Mouse (Mus musculus) gastrocnemius, adult 2 months (tissue): ENCODE data around the gene Cyb561d1. TPM values are rescaled to one million over a fixed set of nuclear protein-coding genes. Genes with fewer than 3 reads are reported as not detected.

Experiments used
- DNase-seq: peaks from one replicate; pipeline ENCODE4 v3.0.0; 2022
- H3K27ac ChIP-seq: fragments of 200-600 bp; 2 replicates; pipeline ENCODE4 v1.8.1; 2022; ENCODE audit warnings: mild to moderate bottlenecking
- H3K4me3 ChIP-seq: fragments of 200-600 bp; 2 replicates; pipeline ENCODE4 v1.8.1; 2022; ENCODE audit warnings: mild to moderate bottlenecking, moderate library complexity
- CTCF ChIP-seq: fragments of 200-600 bp; IDR thresholded peaks from 2 replicates; pipeline ENCODE4 v1.8.1; 2022; ENCODE audit warnings: antibody characterized with exemption, mild to moderate bottlenecking, moderate library complexity
- intact Hi-C: fragments of 180-260 bp; cut with DNase I; formaldehyde crosslinking; loops from one replicate; pipeline ENCODE4 v1.15.1; 2025
- total RNA-seq, 2 experiments: library from RNA; stranded (reverse); gene quantifications; 2 replicates each; pipeline ENCODE4 v1.2.3; 2021

Gene Cyb561d1
- total RNA-seq, 2 experiments from 2014 or later = 2.8 to 3.8 TPM

- intact Hi-C loops = no loop called here
- Histone ChIP-seq H3K4me3 (no peak overlapping the region), H3K27ac (peak overlapping the region; percentile 24)
- DNase-seq = peak; percentile 69
- peak; percentile 37 for TF ChIP-seq CTCF
Measured at GRCm38 (mm10) chr3:108178756-108179715, 22.0 kb downstream of the Cyb561d1 start.

DNA sequence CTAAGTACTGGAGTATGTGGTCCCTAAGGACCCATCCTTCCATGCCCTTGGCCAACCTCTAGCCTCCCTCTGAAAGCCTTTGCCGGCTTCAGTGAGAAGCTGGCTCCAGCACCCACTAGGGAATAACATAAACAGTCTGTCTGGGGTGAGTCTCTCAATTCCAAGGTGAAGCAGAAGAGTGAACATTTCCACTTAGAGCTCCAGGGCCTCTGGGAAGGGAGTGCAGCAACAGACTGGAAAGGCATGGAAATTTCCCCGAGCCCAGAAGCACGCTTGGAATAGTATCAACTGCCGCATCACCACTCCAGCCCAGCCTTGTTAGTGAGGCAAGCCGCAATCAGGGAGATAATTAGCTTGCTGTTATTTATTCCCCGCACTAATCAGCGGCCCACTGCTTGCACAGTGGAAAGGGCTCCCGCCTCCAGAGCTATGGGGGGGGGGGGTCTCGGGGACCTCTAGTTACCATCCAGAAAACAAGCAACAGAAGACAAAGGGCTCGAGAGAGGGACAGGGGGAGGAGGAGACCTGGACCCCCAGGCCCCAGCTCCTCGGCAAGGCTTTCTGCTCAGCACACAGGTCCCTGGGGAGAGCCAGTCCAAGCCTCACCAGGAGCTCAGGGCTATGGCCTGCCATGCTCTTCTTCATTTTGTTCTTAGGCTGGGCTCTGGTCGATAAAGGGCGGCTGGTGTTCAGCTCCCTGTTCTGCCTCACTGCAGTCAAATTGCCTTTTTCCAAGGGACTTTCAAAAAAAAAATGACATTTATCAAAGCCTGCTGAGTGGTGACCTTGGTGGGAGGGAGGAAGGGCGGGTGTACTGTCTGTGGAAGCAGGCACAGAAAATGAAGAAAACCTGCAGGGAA, 26.1 kb downstream of the Cyb561d1 start:
- intact Hi-C loops = no loop called here
- Histone ChIP-seq H3K4me3 (peak overlapping the region; percentile 45), H3K27ac (peak overlapping the region; percentile 61)
- DNase-seq = peak; percentile 64
- TF ChIP-seq CTCF = no peak

GRCm38 (mm10) chr3:108169199-108169598, 31.8 kb downstream of the Cyb561d1 start:
- H3K27ac ChIP-seq = no peak overlapping the region
- H3K4me3 ChIP-seq = no peak overlapping the region
- intact Hi-C loops = loop anchor here (2.0 to 10.0 kb wide), 2 partner anchors 16 to 86 kb away; partner anchors contain the start of gene Psma5
- no peak for TF ChIP-seq CTCF
- DNase-seq = no peak

DNA sequence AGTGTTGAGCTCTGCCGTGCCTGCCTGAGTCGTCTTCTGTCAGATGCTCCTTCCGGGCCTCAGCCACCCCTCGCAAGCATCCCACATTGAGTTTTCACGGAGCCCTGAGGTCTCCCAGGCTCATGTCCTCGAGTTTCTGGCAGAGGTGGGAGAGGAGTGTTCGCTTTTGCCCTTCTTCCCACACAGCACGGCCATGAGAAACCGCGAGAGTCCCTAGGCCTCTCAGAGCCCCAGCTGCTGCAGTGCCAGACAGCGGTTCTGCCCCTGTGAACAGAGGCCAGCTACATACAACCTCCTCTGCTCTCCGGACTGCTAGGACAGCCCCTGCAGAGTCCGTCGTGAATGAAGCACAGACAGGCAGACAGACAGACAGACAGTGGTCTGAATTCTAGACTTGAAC, 33.5 kb downstream of the Cyb561d1 start:
- H3K27ac ChIP-seq = peak overlapping the region; percentile 93
- DNase-seq = peak; percentile 71
- H3K4me3 ChIP-seq = peak overlapping the region; percentile 33
- TF ChIP-seq CTCF = no peak
- intact Hi-C loops = loop anchor here (10.0 kb wide), 1 partner anchor 87 kb away; the partner anchor contains the start of gene Psma5

DNA sequence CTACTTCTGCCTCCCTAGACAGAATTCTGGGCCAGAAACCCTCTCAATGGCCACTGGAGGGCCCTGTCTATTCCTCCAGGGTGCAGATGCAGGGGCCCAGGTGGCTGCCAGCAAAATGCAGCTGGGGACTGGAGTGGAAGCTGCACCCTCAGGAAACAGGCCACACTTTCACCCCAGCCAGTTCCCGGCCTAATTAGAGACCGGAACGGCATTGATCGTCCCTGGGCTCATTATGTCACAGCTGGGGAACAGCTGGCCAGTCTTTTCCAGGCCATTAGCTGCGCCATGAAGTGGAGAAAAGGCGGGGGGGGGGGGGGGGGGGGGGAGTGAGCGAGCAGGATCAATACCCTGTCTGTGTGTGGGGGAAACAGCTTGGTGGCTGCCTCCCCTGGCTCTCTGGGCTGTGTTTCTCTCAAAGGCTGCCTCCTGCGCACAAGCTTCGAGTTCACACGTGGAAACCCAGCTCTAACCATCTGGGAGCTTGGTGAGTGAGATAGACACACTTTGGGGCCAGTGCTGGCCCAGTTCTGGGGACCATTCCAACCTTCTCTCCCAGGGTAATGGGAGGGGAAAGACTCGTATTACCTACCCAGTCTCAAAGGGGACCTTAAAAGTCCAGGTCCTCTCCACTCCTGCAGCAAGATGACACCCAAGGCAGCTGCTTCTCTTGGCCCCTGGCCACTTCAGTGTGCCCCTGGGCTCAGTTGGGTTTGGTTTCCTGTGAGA, 34.4 kb downstream of the Cyb561d1 start:
- peak; percentile 52 for TF ChIP-seq CTCF
- H3K27ac ChIP-seq = peak overlapping the region; percentile 93
- H3K4me3 ChIP-seq = no peak overlapping the region
- DNase-seq = peak; percentile 88
- intact Hi-C loops = loop anchor here (10.0 kb wide), 1 partner anchor 88 kb away; the partner anchor contains the start of gene Psma5

GRCm38 (mm10) chr3:108165532-108166315, 35.3 kb downstream of the Cyb561d1 start:
- no peak for TF ChIP-seq CTCF
- peak overlapping the region; percentile 93 for H3K27ac ChIP-seq
- no peak overlapping the region; the same call in 1 of the 2 replicates for H3K4me3 ChIP-seq
- peak; percentile 73 for DNase-seq
- intact Hi-C loops = loop anchor here (1.0 to 10.0 kb wide), 3 partner anchors 38 to 223 kb away; partner anchors contain the start of gene Psma5

GRCm38 (mm10) chr3:108164807-108165206, 36.2 kb downstream of the Cyb561d1 start:
- Histone ChIP-seq H3K27ac (peak overlapping the region; percentile 93), H3K4me3 (peak overlapping the region; percentile 56)
- intact Hi-C loops = loop anchor here (1.0 to 10.0 kb wide), 3 partner anchors 38 to 224 kb away; partner anchors contain the start of gene Psma5
- DNase-seq = peak; percentile 85
- TF ChIP-seq CTCF = peak; percentile 100

GRCm38 (mm10) chr3:108164091-108164490, 36.9 kb downstream of the Cyb561d1 start:
- no peak for DNase-seq
- no peak for TF ChIP-seq CTCF
- intact Hi-C loops = loop anchor here (2.0 to 10.0 kb wide), 2 partner anchors 91 to 225 kb away; partner anchors contain the start of gene Psma5
- H3K27ac ChIP-seq = no peak overlapping the region
- no peak overlapping the region for H3K4me3 ChIP-seq

GRCm38 (mm10) chr3:108158383-108159037, 42.5 kb downstream of the Cyb561d1 start:
- no peak for TF ChIP-seq CTCF
- Histone ChIP-seq H3K4me3 (peak overlapping the region; percentile 32; the same call in 1 of the 2 replicates), H3K27ac (peak overlapping the region; percentile 87)
- peak; percentile 70 for DNase-seq
- intact Hi-C loops = no loop called here

DNA sequence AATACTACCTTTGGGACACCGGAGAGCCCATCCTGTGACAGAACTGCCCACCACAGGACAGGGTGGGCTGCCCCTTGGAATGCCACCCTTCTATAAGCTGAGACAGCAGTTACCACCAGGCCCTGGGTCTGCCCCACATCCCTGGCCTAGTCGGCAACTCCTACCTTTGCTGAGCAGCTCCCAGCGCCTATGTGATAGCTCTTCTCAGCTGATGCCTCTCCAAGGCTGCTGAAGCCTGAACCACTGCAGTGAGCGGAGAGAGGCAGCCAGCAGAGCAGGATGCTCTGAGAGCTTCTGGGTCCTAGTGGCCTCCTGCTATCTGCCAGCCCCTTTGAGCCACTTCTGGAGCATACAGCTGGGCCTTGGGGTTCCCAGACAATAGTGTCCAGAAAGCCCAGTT, 46.4 kb downstream of the Cyb561d1 start, which contains the start of gene Gpr61:
TSS of gene Gpr61 (minus strand) at position 227 of the 400 bp plus-strand sequence.
- no peak within 1 kb of the TSS for H3K4me3 ChIP-seq
- TF ChIP-seq CTCF = no peak
- intact Hi-C loops = no loop called here
- no peak for DNase-seq
- no peak within 1 kb of the TSS for H3K27ac ChIP-seq

DNA sequence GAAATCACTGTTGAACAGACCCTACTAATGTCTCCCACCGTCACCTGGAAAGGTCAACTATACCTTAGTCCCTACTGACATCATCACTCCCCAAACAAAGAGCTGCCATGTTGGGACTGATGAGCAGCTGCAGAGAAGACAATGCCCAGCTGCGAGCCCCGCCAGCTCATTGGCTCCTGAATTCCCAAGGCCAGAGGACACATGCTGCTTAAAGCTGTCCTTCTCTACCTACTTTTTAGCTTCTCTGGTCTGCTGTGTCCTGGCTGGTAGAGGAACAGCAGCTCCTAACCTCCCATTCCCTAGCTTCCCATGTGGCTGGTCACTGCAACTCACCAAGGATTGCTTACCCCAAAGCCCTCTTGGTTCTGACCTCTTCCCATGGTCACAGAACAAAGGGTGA, 48.7 kb downstream of the Cyb561d1 start:
- intact Hi-C loops = no loop called here
- no peak overlapping the region for H3K4me3 ChIP-seq
- no peak overlapping the region for H3K27ac ChIP-seq
- DNase-seq = no peak
- TF ChIP-seq CTCF = no peak
